Mouse (Mus musculus) lung, postnatal 0 days (tissue): ENCODE data around the gene 2510009E07Rik.

Experiments used
- CTCF ChIP-seq: IDR thresholded peaks from 2 replicates; pipeline ENCODE4 v1.5.1; 2016; ENCODE audit warnings: antibody characterized with exemption, mild to moderate bottlenecking
- EP300 ChIP-seq: IDR thresholded peaks from 2 replicates; pipeline ENCODE4 v1.6.1; 2016; ENCODE audit warnings: antibody characterized with exemption, mild to moderate bottlenecking, control low read depth

- TF ChIP-seq CTCF = no peak
- no peak for TF ChIP-seq EP300
These were observed 15.9 kb upstream of the 2510009E07Rik start for GRCm38 (mm10) chr16:21710321-21710720.
